Mouse (Mus musculus) cerebellum, adult 18-20 months (tissue): ENCODE data around the gene Letmd1.
A peak's percentile ranks its signal among the peaks of the same experiment; 100 is the strongest.
"Not testable (repeated sequence)": the region's sequence is repeated elsewhere in the genome, so short reads cannot be mapped to it uniquely, and the experiment has no call there.

Experiments
- DNase-seq, 2 experiments: peaks; one replicate each; pipeline ENCODE4 v3.0.0; 2021

Letmd1 gene

GRCm38 (mm10) chr15:100468295-100469188 lies at the start of gene Letmd1:
Letmd1 (plus strand) TSS chr15:100469023.
- peak; percentile 81 to 86 for DNase-seq

- no peak for DNase-seq
Observed at GRCm38 (mm10) chr15:100419311-100419710, 49.5 kb upstream of the Letmd1 start.

- no peak for DNase-seq
Observed at GRCm38 (mm10) chr15:100419901-100420745, 48.7 kb upstream of the Letmd1 start.

- no peak for DNase-seq
Observed at GRCm38 (mm10) chr15:100421059-100421757, 47.6 kb upstream of the Letmd1 start.

GRCm38 (mm10) chr15:100421758-100422197 lies 47.0 kb upstream of the Letmd1 start, which contains the start of gene Gm5475:
Gm5475 (plus strand) TSS chr15:100422147.
- not testable (repeated sequence) for DNase-seq

- peak in 1 of 2 experiments; percentile 29 for DNase-seq
Observed at GRCm38 (mm10) chr15:100422476-100422875, 46.3 kb upstream of the Letmd1 start.

GRCm38 (mm10) chr15:100422899-100423860 lies 45.6 kb upstream of the Letmd1 start:
- peak; percentile 97 to 99 for DNase-seq

- no peak for DNase-seq
Observed at GRCm38 (mm10) chr15:100423916-100424315, 44.9 kb upstream of the Letmd1 start.

- DNase-seq: no peak
Observed at GRCm38 (mm10) chr15:100424396-100425122, 44.3 kb upstream of the Letmd1 start, which contains the start of gene Slc11a2. Slc11a2 (minus strand) TSS chr15:100425072.

GRCm38 (mm10) chr15:100428296-100428905 lies 40.4 kb upstream of the Letmd1 start:
- no peak for DNase-seq

GRCm38 (mm10) chr15:100429959-100430565 lies 38.8 kb upstream of the Letmd1 start:
- DNase-seq: peak; percentile 41 to 58

GRCm38 (mm10) chr15:100433234-100433633 lies 35.6 kb upstream of the Letmd1 start:
- no peak for DNase-seq

- DNase-seq: no peak
Observed at GRCm38 (mm10) chr15:100436112-100436511, 32.7 kb upstream of the Letmd1 start.

- DNase-seq: no peak
Observed at GRCm38 (mm10) chr15:100436518-100436917, 32.3 kb upstream of the Letmd1 start.

- peak; percentile 77 to 88 for DNase-seq
Observed at GRCm38 (mm10) chr15:100443126-100443922, 25.5 kb upstream of the Letmd1 start.

GRCm38 (mm10) chr15:100446887-100447286 lies 21.9 kb upstream of the Letmd1 start:
- no peak for DNase-seq

GRCm38 (mm10) chr15:100448572-100448971 lies 20.3 kb upstream of the Letmd1 start:
- no peak for DNase-seq

GRCm38 (mm10) chr15:100449495-100449894 lies 19.3 kb upstream of the Letmd1 start:
- no peak for DNase-seq

- peak; percentile 50 to 52 for DNase-seq
Observed at GRCm38 (mm10) chr15:100451245-100451644, 17.6 kb upstream of the Letmd1 start.
